Mouse (Mus musculus) hindbrain, embryonic 12.5 days (tissue): ENCODE results near the gene Dusp5. TPM values are rescaled to one million over a fixed set of nuclear protein-coding genes. Genes with fewer than 3 reads are reported as not detected.
"Not testable (repeated sequence)": the region's sequence is repeated elsewhere in the genome, so short reads cannot be mapped to it uniquely, and the experiment has no call there.

ENCODE experiments used
- ATAC-seq: fragments of 200-750 bp; cut with Nextera tagmentation; 2 replicates; pipeline ENCODE4 v1.8.0; 2017; ENCODE audit warnings: moderate TSS enrichment; ENCODE audit not compliant: low FRiP score
- H3K27ac ChIP-seq: fragments of 300-500 bp; sonication (generic); 2 replicates; pipeline ENCODE4 v1.5.1; 2016; ENCODE audit warnings: mild to moderate bottlenecking
- H3K27me3 ChIP-seq: fragments of 300-500 bp; sonication (generic); 2 replicates; pipeline ENCODE4 v1.6.1; 2016; ENCODE audit warnings: mild to moderate bottlenecking
- H3K36me3 ChIP-seq: fragments of 300-500 bp; sonication (generic); 2 replicates; pipeline ENCODE4 v1.6.1; 2016; ENCODE audit warnings: mild to moderate bottlenecking
- H3K4me1 ChIP-seq: fragments of 300-500 bp; sonication (generic); 2 replicates; pipeline ENCODE4 v1.6.1; 2016
- H3K4me2 ChIP-seq: fragments of 300-500 bp; sonication (generic); replicated peaks from 2 replicates; pipeline ENCODE4 v1.6.1; 2016; ENCODE audit warnings: mild to moderate bottlenecking
- H3K4me3 ChIP-seq: fragments of 300-500 bp; sonication (generic); 2 replicates; pipeline ENCODE4 v1.5.1; 2016; ENCODE audit warnings: mild to moderate bottlenecking
- H3K9ac ChIP-seq: fragments of 300-500 bp; sonication (generic); 2 replicates; pipeline ENCODE4 v1.6.1; 2016; ENCODE audit warnings: mild to moderate bottlenecking, moderate library complexity
- H3K9me3 ChIP-seq: fragments of 300-500 bp; sonication (generic); replicated peaks from 2 replicates; pipeline ENCODE4 v1.6.1; 2016; ENCODE audit warnings: mild to moderate bottlenecking
- WGBS: fragments of 180-500 bp; shearing (Covaris S2); methylation state at CpG from one replicate; pipeline ENCODE4 v1.1.7; 2016; 5-methylcytosine and 5-hydroxymethylcytosine counted together
- polyA plus RNA-seq: library from polyadenylated mRNA; unstranded; fragments of >200 nt; fragmentation: Nextera tagmentation; extraction: Ambion mirVana; gene quantifications from 2 replicates; pipeline ENCODE4 v1.2.1, GENCODE M21; 2016

Gene Dusp5
- polyA plus RNA-seq, 1 experiment from 2014 or later = 2.4 TPM

- Histone ChIP-seq H3K4me3 (no peak overlapping the region), H3K4me1 (peaks cover 11% of the 10 kb centered on the region), H3K27me3 (no peaks in the 10 kb centered on the region), H3K9me3 (no peaks in the 10 kb centered on the region), H3K27ac (no peak overlapping the region), H3K4me2 (no peak overlapping the region), H3K36me3 (no peaks in the 10 kb centered on the region), H3K9ac (no peak overlapping the region)
- WGBS = 85% methylated on average over 4 of the region's 4 CpGs
- ATAC-seq = no peak
Observed at GRCm38 (mm10) chr19:53499451-53499940, 29.4 kb upstream of the Dusp5 start.

DNA sequence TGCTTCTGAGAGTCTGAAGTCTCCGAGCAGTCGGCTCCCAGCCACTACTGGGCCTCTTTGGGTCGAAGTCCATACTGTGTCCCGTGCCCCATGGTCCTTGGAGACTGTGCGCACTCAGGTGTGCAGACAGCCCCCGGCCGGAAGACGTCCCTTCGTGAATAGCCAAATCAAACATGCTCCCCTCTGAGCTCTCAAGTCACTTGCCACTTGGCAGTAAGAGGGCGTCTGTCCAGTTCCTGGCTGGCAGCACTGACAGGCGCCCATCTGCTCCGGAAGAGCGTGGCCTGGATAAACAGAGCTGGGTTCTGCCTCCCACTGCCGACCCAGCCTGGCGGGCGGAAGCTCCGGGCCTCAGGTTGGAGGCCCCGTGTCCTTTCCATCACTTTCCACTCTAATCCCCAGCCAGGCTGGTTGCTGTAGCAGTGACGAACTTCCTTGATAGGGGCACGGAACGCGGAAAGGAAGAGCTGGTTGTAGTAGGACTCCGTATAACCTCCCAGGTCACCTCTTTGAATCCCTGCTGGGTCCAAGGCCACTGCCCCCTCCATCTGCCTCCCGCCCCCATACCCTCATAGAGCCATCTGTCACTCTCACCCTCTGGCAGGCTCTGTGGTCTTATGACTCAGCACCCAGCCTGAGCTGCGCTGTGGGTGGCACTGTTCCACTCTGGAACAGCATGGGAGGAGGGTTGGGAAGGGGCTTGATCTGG, 28.5 kb upstream of the Dusp5 start:
- H3K9me3 ChIP-seq = no peaks in the 10 kb centered on the region
- H3K36me3 ChIP-seq = no peaks in the 10 kb centered on the region
- H3K4me1 ChIP-seq = peaks cover 11% of the 10 kb centered on the region
- WGBS = 69% methylated on average over 25 of the region's 25 CpGs
- ATAC-seq = no peak
- no peak overlapping the region for H3K4me3 ChIP-seq
- H3K4me2 ChIP-seq = no peak overlapping the region
- no peaks in the 10 kb centered on the region for H3K27me3 ChIP-seq
- no peak overlapping the region for H3K9ac ChIP-seq
- no peak overlapping the region for H3K27ac ChIP-seq

GRCm38 (mm10) chr19:53501239-53501638, 27.7 kb upstream of the Dusp5 start:
- 91% methylated on average over 7 of the region's 7 CpGs for WGBS
- ATAC-seq, H3K9ac ChIP-seq, H3K4me2 ChIP-seq, H3K9me3 ChIP-seq, H3K27me3 ChIP-seq, H3K27ac ChIP-seq, H3K36me3 ChIP-seq, H3K4me3 ChIP-seq: not testable (repeated sequence)
- H3K4me1 ChIP-seq = peaks cover 11% of the 10 kb centered on the region

DNA sequence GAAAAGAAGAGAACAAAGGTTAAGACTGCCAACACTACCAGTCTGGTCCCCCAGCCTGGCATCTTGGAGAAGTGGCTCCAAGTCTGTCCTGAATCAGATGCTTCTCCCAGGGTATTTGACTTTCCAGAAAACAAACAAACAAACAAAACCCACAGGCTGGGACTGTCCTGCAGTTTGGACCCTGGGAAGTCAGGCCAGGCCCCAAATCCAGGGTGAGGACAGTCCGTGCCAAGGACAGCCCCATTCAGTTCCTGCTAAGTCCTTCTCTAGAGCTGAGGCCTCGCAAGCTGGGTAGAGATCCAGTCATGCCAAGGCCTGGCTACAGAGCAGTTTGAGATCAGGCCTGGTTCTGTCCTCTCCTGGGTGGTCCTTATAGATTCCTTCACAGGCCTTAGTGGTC, 27.1 kb upstream of the Dusp5 start:
- no peak overlapping the region for H3K9ac ChIP-seq
- no peaks in the 10 kb centered on the region for H3K36me3 ChIP-seq
- no peak for ATAC-seq
- H3K4me3 ChIP-seq = no peak overlapping the region
- H3K27me3 ChIP-seq = no peaks in the 10 kb centered on the region
- H3K4me1 ChIP-seq = peaks cover 11% of the 10 kb centered on the region
- no peak overlapping the region for H3K4me2 ChIP-seq
- H3K9me3 ChIP-seq = no peaks in the 10 kb centered on the region
- no peak overlapping the region for H3K27ac ChIP-seq
- 89% methylated on average over 2 of the region's 2 CpGs for WGBS

GRCm38 (mm10) chr19:53502891-53503371, 26.0 kb upstream of the Dusp5 start:
- no peak for ATAC-seq
- WGBS = 45% methylated on average over 9 of the region's 9 CpGs

GRCm38 (mm10) chr19:53504181-53504580, 24.7 kb upstream of the Dusp5 start:
- H3K9me3 ChIP-seq = no peaks in the 10 kb centered on the region
- 86% methylated on average over 7 of the region's 7 CpGs for WGBS
- no peak for ATAC-seq
- no peak overlapping the region for H3K4me3 ChIP-seq
- no peak overlapping the region for H3K27ac ChIP-seq
- no peak overlapping the region for H3K4me2 ChIP-seq
- H3K9ac ChIP-seq = no peak overlapping the region
- peaks cover 11% of the 10 kb centered on the region for H3K4me1 ChIP-seq
- no peaks in the 10 kb centered on the region for H3K36me3 ChIP-seq
- no peaks in the 10 kb centered on the region for H3K27me3 ChIP-seq

More at GRCm38 (mm10) chr19:53502891-53503371, 26.0 kb upstream of the Dusp5 start:
- no peak overlapping the region for H3K27ac ChIP-seq
- H3K4me1 ChIP-seq = peaks cover 11% of the 10 kb centered on the region
- no peak overlapping the region for H3K9ac ChIP-seq
- H3K9me3 ChIP-seq = no peaks in the 10 kb centered on the region
- H3K36me3 ChIP-seq = no peaks in the 10 kb centered on the region
- no peak overlapping the region for H3K4me3 ChIP-seq
- no peaks in the 10 kb centered on the region for H3K27me3 ChIP-seq
- no peak overlapping the region for H3K4me2 ChIP-seq

DNA sequence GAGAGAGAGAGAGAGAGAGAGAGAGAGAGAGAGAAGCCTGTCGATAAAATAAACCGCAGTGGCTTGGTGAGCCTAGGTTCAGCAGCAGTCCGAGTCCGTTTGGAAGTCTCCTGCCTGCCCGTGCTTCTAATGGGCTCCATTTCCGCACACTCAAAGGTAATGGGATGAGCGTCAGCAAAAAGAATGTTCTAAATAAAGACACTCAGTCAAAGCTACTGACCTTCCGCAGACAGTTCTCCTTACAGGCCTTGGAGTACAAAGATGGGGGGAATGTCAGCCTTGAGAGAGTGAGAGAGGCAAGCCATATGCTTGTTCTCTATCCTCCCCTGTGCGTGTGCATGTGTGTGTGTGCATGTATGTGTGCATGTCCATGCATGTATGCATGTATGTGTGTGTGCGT, 23.2 kb upstream of the Dusp5 start:
- H3K27me3 ChIP-seq = no peaks in the 10 kb centered on the region
- 81% methylated on average over 10 of the region's 10 CpGs for WGBS
- no peak for ATAC-seq
- H3K36me3 ChIP-seq = no peaks in the 10 kb centered on the region
- H3K9me3 ChIP-seq = no peaks in the 10 kb centered on the region
- H3K4me1 ChIP-seq = peaks cover 8% of the 10 kb centered on the region
- no peak overlapping the region for H3K27ac ChIP-seq
- H3K9ac ChIP-seq = no peak overlapping the region
- no peak overlapping the region for H3K4me2 ChIP-seq
- no peak overlapping the region for H3K4me3 ChIP-seq

DNA sequence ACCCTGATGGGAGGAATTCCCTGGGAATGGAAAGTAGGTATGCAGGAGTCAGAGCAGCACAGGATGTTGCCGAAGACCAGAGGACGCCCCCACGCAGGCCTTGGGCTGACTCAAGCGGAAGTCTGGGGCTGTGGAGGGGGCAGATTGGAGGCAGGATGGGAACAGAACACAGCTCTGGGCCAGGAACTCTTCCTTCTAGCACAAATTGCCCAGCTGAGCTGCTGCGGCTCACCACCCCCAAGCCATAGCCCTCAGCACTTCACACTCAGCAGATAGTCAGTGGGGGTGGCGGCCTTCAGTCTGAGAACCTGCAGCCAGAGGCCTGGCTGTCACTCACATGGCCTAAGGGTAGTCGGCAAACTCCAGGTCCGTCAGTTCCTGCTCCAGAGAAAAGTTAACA, 21.4 kb upstream of the Dusp5 start:
- H3K9ac ChIP-seq = no peak overlapping the region
- no peak overlapping the region for H3K4me3 ChIP-seq
- 65% methylated on average over 8 of the region's 8 CpGs for WGBS
- no peaks in the 10 kb centered on the region for H3K27me3 ChIP-seq
- no peak overlapping the region for H3K27ac ChIP-seq
- no peak for ATAC-seq
- H3K4me2 ChIP-seq = no peak overlapping the region
- H3K9me3 ChIP-seq = no peaks in the 10 kb centered on the region
- H3K36me3 ChIP-seq = no peaks in the 10 kb centered on the region
- H3K4me1 ChIP-seq = peaks cover 6% of the 10 kb centered on the region

- no peak overlapping the region for H3K27ac ChIP-seq
- H3K36me3 ChIP-seq = no peaks in the 10 kb centered on the region
- H3K9me3 ChIP-seq = no peaks in the 10 kb centered on the region
- ATAC-seq = no peak
- no peak overlapping the region for H3K9ac ChIP-seq
- H3K4me3 ChIP-seq = no peak overlapping the region
- WGBS = 82% methylated on average over 13 of the region's 13 CpGs
- H3K4me2 ChIP-seq = no peak overlapping the region
- peaks cover 4% of the 10 kb centered on the region; the same call in 1 of the 2 replicates for H3K4me1 ChIP-seq
- no peaks in the 10 kb centered on the region for H3K27me3 ChIP-seq
Observed at GRCm38 (mm10) chr19:53511244-53511934, 17.5 kb upstream of the Dusp5 start.

DNA sequence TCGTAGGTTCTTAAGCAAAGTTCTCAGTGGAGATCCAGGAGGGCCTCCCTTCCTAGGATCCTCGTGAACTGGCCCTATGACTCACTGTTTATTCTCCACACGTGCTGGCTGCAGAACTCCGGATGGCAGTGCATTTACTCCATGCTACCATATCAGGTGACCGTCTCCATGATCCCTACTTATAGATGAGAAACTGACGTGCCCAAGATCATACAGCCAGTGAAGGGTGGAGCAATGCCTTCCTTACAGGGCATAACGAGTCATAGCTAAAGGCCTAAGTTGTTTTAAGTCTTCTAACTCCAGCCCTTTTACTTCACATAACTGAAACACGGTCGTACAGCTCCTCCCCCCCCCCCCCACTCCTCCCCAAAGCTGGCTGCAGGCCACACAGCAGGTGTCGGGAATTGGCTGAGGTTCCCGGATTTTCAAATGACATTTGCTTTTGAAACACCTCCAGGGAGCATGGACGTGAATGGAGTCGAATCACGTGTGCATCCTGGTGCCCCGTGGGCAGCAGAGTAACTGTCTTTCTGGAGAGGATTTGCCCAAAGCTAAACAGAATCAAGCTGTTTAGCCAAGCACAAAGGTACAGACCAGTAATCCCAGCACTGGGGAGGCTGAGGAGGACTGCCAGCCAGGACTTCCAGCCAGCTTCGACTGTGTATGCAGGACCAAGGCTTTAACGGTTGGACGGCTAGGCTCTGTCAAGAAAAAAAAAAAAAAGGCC, 11.4 kb upstream of the Dusp5 start:
- peaks cover 3% of the 10 kb centered on the region; the same call in 1 of the 2 replicates for H3K27me3 ChIP-seq
- 37% methylated on average over 18 of the region's 18 CpGs for whole genome bisulfite sequencing
- H3K36me3 ChIP-seq = no peaks in the 10 kb centered on the region
- no peak for ATAC-seq
- no peak overlapping the region for H3K9ac ChIP-seq
- peaks cover 10% of the 10 kb centered on the region for H3K4me1 ChIP-seq
- no peak overlapping the region for H3K4me3 ChIP-seq
- H3K9me3 ChIP-seq = no peaks in the 10 kb centered on the region
- no peak overlapping the region for H3K27ac ChIP-seq
- H3K4me2 ChIP-seq = no peak overlapping the region

DNA sequence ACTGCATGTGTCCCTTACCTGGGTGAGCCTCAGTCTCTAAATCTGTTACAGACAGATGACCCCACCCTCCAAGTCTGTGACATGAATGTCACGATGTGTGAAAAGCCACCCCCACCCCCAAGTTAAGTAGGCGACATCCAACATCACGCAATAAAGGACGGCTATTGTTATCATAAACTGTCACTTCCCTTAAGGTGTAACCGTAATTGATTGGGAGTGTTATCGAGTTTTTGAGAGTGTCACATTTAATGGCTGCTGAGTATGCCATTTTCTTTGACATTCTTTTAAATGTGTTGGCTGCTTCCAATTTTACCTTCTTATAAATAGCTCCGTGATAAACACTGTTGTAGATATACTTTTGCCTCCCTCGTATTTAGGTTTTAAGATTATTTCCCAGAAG, 9.4 kb upstream of the Dusp5 start:
- ATAC-seq = no peak
- H3K4me3 ChIP-seq = no peak overlapping the region
- H3K36me3 ChIP-seq = no peaks in the 10 kb centered on the region
- no peak overlapping the region for H3K4me2 ChIP-seq
- no peaks in the 10 kb centered on the region for H3K9me3 ChIP-seq
- 91% methylated on average over 8 of the region's 8 CpGs for WGBS
- peaks cover 3% of the 10 kb centered on the region; the same call in 1 of the 2 replicates for H3K27me3 ChIP-seq
- H3K4me1 ChIP-seq = peaks cover 6% of the 10 kb centered on the region
- no peak overlapping the region for H3K9ac ChIP-seq
- H3K27ac ChIP-seq = no peak overlapping the region

DNA sequence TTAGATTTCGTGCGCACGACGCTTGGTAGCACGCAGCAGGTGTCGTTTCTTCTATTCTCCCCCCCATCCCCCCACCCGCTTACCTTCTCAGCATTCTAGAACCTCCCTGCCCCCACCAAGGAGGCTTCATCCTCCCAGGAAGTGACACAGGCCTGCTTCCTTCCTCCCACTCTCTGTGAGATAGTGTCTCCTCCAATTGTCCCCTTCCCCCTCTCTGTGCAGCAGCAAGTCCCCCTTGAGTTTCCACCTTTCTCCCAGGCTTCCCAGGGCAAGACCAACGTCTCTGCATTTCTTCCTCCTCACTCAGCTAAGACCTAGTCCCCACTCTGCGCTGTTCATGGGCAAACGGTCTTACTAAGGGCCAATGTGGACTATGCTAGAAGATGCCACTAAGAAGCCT, 8.9 kb upstream of the Dusp5 start:
- Histone ChIP-seq H3K27ac (no peak overlapping the region), H3K9me3 (no peaks in the 10 kb centered on the region), H3K4me1 (peaks cover 6% of the 10 kb centered on the region), H3K36me3 (no peaks in the 10 kb centered on the region), H3K4me2 (no peak overlapping the region), H3K9ac (no peak overlapping the region), H3K27me3 (peaks cover 3% of the 10 kb centered on the region; the same call in 1 of the 2 replicates), H3K4me3 (no peak overlapping the region)
- no peak for ATAC-seq
- 92% methylated on average over 10 of the region's 10 CpGs for WGBS
